Mouse (Mus musculus) layer of hippocampus, adult 2 months (tissue): ENCODE results near the gene Rac3. TPM values are rescaled to one million over a fixed set of nuclear protein-coding genes. Genes with fewer than 3 reads are reported as not detected.
A peak's percentile ranks its signal among the peaks of the same experiment; 100 is the strongest.
"Not testable (repeated sequence)": the region's sequence is repeated elsewhere in the genome, so short reads cannot be mapped to it uniquely, and the experiment has no call there.

ENCODE experiments used
- DNase-seq, 2 experiments: peaks; one replicate each; pipeline ENCODE4 v3.0.0; 2022; ENCODE audit warnings: low spot score in 2 of 2
- H3K27ac ChIP-seq: fragments of 200-600 bp; 2 replicates; pipeline ENCODE4 v1.8.1; 2022
- H3K4me3 ChIP-seq: fragments of 200-600 bp; 2 replicates; pipeline ENCODE4 v1.8.1; 2022; ENCODE audit warnings: mild to moderate bottlenecking
- CTCF ChIP-seq: fragments of 200-600 bp; conservative IDR thresholded peaks from 2 replicates; pipeline ENCODE4 v1.8.1; 2022; ENCODE audit warnings: antibody characterized with exemption, mild to moderate bottlenecking, moderate library complexity
- total RNA-seq, 2 experiments: library from RNA; stranded (reverse); gene quantifications; 2 replicates each; pipeline ENCODE4 v1.2.3; 2021

Rac3 gene
- total RNA-seq, 2 experiments from 2014 or later = 36.4 to 38.2 TPM

DNA sequence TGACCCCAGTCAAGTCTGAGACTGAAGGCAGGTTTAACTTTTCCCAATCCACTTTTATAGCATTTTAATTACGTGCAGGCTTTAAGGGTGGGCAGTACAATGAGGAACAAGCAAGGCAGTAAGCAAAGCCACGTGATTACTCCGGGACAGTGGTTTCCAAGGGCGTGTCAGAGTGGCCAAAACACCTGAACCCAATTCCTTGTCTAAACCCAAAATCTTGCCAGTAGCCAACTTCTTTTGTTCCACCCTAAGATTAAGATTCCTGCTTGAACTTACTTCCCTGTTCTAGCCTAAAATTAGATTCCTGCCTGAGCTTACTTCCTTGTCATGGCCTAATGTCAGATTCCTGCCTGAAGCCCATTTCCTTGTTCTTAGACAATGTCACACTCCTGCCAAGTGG, 26.7 kb downstream of the Rac3 start:
- Histone ChIP-seq H3K4me3 (no peak overlapping the region), H3K27ac (no peak overlapping the region; the same call in 1 of the 2 replicates)
- DNase-seq = no peak
- TF ChIP-seq CTCF = no peak

- DNase-seq = no peak
- H3K4me3 ChIP-seq = no peak overlapping the region
- no peak overlapping the region for H3K27ac ChIP-seq
- peak; percentile 68 for TF ChIP-seq CTCF
These were observed 28.2 kb downstream of the Rac3 start for GRCm38 (mm10) chr11:120749430-120749829.

DNA sequence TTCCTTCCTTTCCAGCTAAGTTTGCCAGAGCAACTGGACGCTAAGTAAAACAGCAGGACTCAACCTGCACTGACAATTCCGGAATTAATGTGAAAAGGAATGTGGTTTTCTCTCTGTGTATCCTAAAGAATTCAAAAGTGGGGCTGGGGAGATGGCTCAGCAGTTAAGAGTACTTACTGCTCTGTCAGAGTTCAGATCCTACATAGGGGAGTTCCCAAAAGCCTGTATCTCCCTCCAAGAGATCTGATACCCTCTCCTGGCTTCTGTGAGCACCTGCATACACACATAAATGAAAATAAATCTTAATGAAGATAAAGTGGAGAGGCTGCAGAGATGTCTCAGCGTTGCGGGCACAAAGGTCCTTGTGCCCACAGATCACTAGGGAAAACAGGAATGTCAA, 30.3 kb downstream of the Rac3 start:
- Histone ChIP-seq H3K27ac (no peak overlapping the region), H3K4me3 (no peak overlapping the region)
- no peak for DNase-seq
- no peak for TF ChIP-seq CTCF

- no peak overlapping the region for H3K27ac ChIP-seq
- TF ChIP-seq CTCF = no peak
- H3K4me3 ChIP-seq = no peak overlapping the region
- DNase-seq = no peak
These were observed 39.0 kb downstream of the Rac3 start for GRCm38 (mm10) chr11:120760236-120760635.

GRCm38 (mm10) chr11:120761811-120762671, 40.8 kb downstream of the Rac3 start:
- Histone ChIP-seq H3K27ac (no peak overlapping the region), H3K4me3 (no peak overlapping the region)
- TF ChIP-seq CTCF = no peak
- DNase-seq = no peak

DNA sequence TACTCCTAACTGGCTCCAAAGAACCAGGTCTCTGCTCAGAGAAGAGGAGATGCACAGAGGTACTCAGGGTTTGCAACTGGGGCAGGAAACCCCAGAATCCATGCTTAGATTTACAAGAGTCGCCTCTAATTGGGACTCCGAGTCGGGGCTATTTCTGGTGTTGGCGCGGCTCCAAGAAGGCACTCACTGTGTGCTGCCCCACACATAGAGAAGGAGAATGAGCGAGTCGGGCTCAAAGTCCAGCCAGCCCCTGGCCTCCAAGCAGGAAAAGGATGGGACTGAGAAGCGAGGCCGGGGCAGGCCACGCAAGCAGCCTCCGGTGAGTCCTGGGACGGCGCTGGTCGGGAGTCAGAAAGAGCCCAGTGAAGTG, 41.4 kb downstream of the Rac3 start, which contains the start of gene Hmga1b:
Gene Hmga1b (plus strand): TSS at position 123 of the 370 bp plus-strand sequence.
- not testable (repeated sequence) for H3K4me3 ChIP-seq, DNase-seq, H3K27ac ChIP-seq

DNA sequence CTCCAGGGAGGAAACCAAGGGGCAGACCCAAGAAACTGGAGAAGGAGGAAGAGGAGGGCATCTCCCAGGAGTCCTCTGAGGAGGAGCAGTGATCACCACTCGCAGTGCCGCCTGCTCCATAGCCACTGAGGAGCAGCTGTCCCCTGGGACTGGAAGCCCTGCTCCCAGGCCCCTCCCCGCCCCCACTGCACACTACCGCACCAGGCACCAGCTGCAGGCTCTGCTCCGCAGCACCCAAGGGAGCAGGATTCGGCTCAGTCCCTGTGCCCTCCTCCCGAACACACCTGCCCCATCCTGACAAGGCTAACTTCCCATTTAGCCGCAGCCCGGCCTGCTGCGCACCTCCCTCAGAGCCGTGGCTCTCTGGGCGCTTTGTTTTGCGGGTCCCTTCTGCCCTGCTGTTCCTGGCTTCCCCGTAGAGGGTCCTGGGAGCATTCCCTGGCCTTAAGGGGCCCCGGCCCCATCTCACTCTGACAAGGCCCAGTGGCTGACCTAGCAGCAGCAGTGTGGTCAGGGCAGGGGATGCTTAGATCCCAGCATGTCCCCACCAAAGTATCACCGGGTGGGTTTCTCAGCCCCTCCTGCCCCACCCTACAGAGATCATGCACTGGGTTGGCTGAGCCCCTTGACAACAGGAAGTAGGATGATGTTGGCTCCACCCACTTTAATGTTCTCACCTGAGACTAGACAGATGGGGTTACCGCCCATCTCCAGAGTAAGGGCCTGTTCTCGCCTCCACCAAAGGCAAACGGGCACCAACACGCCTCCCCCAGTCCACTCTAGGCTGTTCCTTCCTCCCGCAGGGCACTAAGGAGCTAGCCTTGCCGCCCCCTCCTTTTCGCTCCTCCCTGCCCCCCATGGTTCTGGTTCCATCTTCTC, 42.1 kb downstream of the Rac3 start:
- DNase-seq, H3K27ac ChIP-seq: not testable (repeated sequence)

GRCm38 (mm10) chr11:120767023-120767422, 45.8 kb downstream of the Rac3 start:
- H3K27ac ChIP-seq, H3K4me3 ChIP-seq, DNase-seq: not testable (repeated sequence)

More for the DNA sequence above, 42.1 kb downstream of the Rac3 start:
- H3K4me3 ChIP-seq = not testable (repeated sequence)

DNA sequence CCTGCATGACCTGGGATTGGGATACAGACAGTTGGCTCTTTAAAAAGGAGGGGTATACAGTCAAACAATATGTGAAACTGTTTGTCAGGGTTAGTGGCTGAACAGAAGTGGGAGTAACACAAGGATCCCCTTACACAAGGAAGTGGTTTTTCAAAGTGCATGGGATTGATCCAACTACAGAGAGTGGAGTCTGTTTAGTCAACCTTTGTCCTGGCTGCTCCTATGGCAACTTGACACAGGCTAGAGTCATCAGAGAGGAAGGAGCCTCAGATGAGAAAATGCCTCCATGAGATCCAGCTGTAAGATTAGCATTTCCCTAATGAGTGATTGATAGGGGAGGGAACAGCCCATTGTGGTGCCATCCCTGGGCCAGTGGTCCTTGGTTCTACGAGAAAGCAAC, 46.9 kb downstream of the Rac3 start:
- Histone ChIP-seq H3K27ac (no peak overlapping the region), H3K4me3 (no peak overlapping the region)
- no peak for TF ChIP-seq CTCF
- DNase-seq = no peak

DNA sequence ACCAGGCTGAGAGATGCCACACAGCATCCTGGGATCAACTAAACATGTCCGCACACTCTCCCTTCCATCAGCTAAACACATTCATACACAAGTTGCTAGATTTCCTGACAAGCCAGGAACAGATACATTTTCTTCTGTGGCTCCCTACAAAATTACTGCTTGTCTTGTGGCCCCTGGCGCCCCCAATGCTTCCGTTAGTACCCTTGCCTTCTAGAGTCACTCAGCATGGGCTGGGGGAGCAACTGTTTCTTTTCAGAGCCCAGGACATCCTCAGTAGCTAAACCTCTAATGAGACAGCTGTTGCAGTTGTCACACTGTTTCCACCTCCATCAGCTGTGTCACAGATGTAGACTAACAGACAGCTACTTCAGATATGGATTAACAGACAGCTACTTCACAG, 51.5 kb downstream of the Rac3 start:
- H3K4me3 ChIP-seq = no peak overlapping the region
- no peak overlapping the region for H3K27ac ChIP-seq
- DNase-seq = no peak
- no peak for TF ChIP-seq CTCF

Other genes with a start within 250 kb of the Rac3 start
- gene Mrpl12, start 236.9 kb upstream of the Rac3 start, total RNA-seq = 10 to 100 TPM; 63.2 to 68.1 TPM
- 10 to 100 TPM; 19.8 to 22.3 TPM for gene Slc25a10, start 229.6 kb upstream of the Rac3 start, total RNA-seq
- not detected for gene Gcgr, start 190.8 kb upstream of the Rac3 start, total RNA-seq
- 10 to 100 TPM; 65.2 to 67.6 TPM for gene Mcrip1, start 171.7 kb upstream of the Rac3 start, total RNA-seq
- not detected for gene Ppp1r27, start 170.3 kb upstream of the Rac3 start, total RNA-seq
- gene P4hb, start 148.2 kb upstream of the Rac3 start, total RNA-seq = 100 to 1,000 TPM; 106 to 118 TPM
- 100 to 1,000 TPM; 270 to 277 TPM for gene Arhgdia, start 139.8 kb upstream of the Rac3 start, total RNA-seq
- gene Alyref, start 123.1 kb upstream of the Rac3 start, total RNA-seq = 10 to 100 TPM; 58.0 to 66.8 TPM
- 10 to 100 TPM; 87.1 to 89.6 TPM for gene Anapc11, start 123.0 kb upstream of the Rac3 start, total RNA-seq
- 1 to 10 TPM; 1.3 to 1.7 TPM for gene Npb, start 113.0 kb upstream of the Rac3 start, total RNA-seq
- 100 to 1,000 TPM; 128 to 142 TPM for gene Pcyt2, start 103.5 kb upstream of the Rac3 start, total RNA-seq
- 10 to 100 TPM; 42.9 to 46.4 TPM for gene Sirt7, start 96.2 kb upstream of the Rac3 start, total RNA-seq
- gene Mafg, start 87.9 kb upstream of the Rac3 start, total RNA-seq = 10 to 100 TPM; 71.6 to 80.3 TPM
- 1 to 10 TPM; 1.3 to 1.8 TPM for gene Pycr1, start 77.7 kb upstream of the Rac3 start, total RNA-seq
- 1 to 10 TPM; 3.9 to 8.7 TPM for gene Myadml2, start 73.3 kb upstream of the Rac3 start, total RNA-seq
- 1 to 10 TPM; 4.7 to 5.4 TPM for gene Notum, start 60.3 kb upstream of the Rac3 start, total RNA-seq
- 10 to 100 TPM; 50.7 to 53.2 TPM for gene Aspscr1, start 48.5 kb upstream of the Rac3 start, total RNA-seq
- gene Cenpx, start 7.7 kb upstream of the Rac3 start, total RNA-seq = 10 to 100 TPM; 13.1 to 16.9 TPM
- 10 to 100 TPM; 60.0 to 70.4 TPM for gene Lrrc45, start 7.5 kb upstream of the Rac3 start, total RNA-seq
- gene Dcxr, start 5.8 kb downstream of the Rac3 start, total RNA-seq = 10 to 100 TPM in 1 of 2 experiments, 1 to 10 TPM in 1; 9.9 to 11.3 TPM
- 1 to 10 TPM; 1.3 to 4.9 TPM for gene Cbr2, start 10.6 kb downstream of the Rac3 start, total RNA-seq
- 10 to 100 TPM; 20.8 to 24.1 TPM for gene Hmga1b, start 41.3 kb downstream of the Rac3 start, total RNA-seq
- 10 to 100 TPM; 67.7 to 69.7 TPM for gene Rfng, start 62.7 kb downstream of the Rac3 start, total RNA-seq
- 100 to 1,000 TPM; 150 to 153 TPM for gene Gps1, start 62.8 kb downstream of the Rac3 start, total RNA-seq
- gene Dus1l, start 74.9 kb downstream of the Rac3 start, total RNA-seq = 10 to 100 TPM; 45.6 to 46.2 TPM
- gene Fasn, start 103.1 kb downstream of the Rac3 start, total RNA-seq = 100 to 1,000 TPM; 184 to 185 TPM
- gene Ccdc57, start 211.4 kb downstream of the Rac3 start, total RNA-seq = 1 to 10 TPM; 8.4 to 8.7 TPM
- 1 to 10 TPM; 1.6 to 1.9 TPM for gene Slc16a3, start 227.0 kb downstream of the Rac3 start, total RNA-seq